Mouse (Mus musculus) midbrain, embryonic 14.5 days (tissue): ENCODE results near the gene Pde10a. TPM values are rescaled to one million over a fixed set of nuclear protein-coding genes. Genes with fewer than 3 reads are reported as not detected.

Source experiments
- ATAC-seq: fragments of 200-750 bp; cut with Nextera tagmentation; 2 replicates; pipeline ENCODE4 v1.8.0; 2017; ENCODE audit warnings: moderate number of reproducible peaks, moderate library complexity; ENCODE audit not compliant: low FRiP score, low TSS enrichment
- DNase-seq: peaks from one replicate; pipeline ENCODE4 v3.0.0-alpha.2; 2015
- H3K27ac ChIP-seq: fragments of 300-500 bp; sonication (generic); replicated peaks from 2 replicates; pipeline ENCODE4 v1.5.1; 2014; ENCODE audit warnings: mild to moderate bottlenecking, low read depth, low read length, moderate library complexity
- H3K27me3 ChIP-seq: fragments of 300-500 bp; sonication (generic); 2 replicates; pipeline ENCODE4 v1.6.1; 2014; ENCODE audit warnings: low read length, control low read depth, mixed read lengths; ENCODE audit not compliant: control insufficient read depth, insufficient read depth
- H3K36me3 ChIP-seq: fragments of 300-500 bp; sonication (generic); 2 replicates; pipeline ENCODE4 v1.6.1; 2014; ENCODE audit warnings: low read length, control low read depth; ENCODE audit not compliant: control insufficient read depth, insufficient read depth
- H3K4me1 ChIP-seq: fragments of 300-500 bp; sonication (generic); 2 replicates; pipeline ENCODE4 v1.6.1; 2014; ENCODE audit warnings: mild to moderate bottlenecking, antibody characterized with exemption, low read length, control low read depth; ENCODE audit not compliant: control insufficient read depth, insufficient read depth
- H3K4me2 ChIP-seq: fragments of 300-500 bp; sonication (generic); 2 replicates; pipeline ENCODE4 v1.6.1; 2014; ENCODE audit warnings: mild to moderate bottlenecking, low read length, moderate library complexity
- H3K4me3 ChIP-seq: fragments of 300-500 bp; sonication (generic); replicated peaks from 2 replicates; pipeline ENCODE4 v1.5.1; 2014; ENCODE audit warnings: low read depth, low read length
- H3K9ac ChIP-seq: fragments of 300-500 bp; sonication (generic); replicated peaks from 2 replicates; pipeline ENCODE4 v1.6.1; 2014; ENCODE audit warnings: mild to moderate bottlenecking, low read length, moderate library complexity
- H3K9me3 ChIP-seq: fragments of 300-500 bp; sonication (generic); 2 replicates; pipeline ENCODE4 v1.6.1; 2016; ENCODE audit warnings: low read length, control low read depth, mixed read lengths; ENCODE audit not compliant: control insufficient read depth
- WGBS: fragments of 180-500 bp; shearing (Covaris S2); extraction: QIAGEN DNeasy Blood & Tissue Kit; methylation state at CpG from one replicate; pipeline ENCODE4 v1.1.7; 2014; 5-methylcytosine and 5-hydroxymethylcytosine counted together
- polyA plus RNA-seq: library from polyadenylated mRNA; unstranded; fragments of >200 nt; fragmentation: Nextera tagmentation; extraction: Ambion mirVana; gene quantifications from 2 replicates; pipeline ENCODE4 v1.2.1, GENCODE M21; 2014

Pde10a gene
- polyA plus RNA-seq, 1 experiment from 2014 or later, result 14.1 TPM

- Histone ChIP-seq H3K27ac (no peak overlapping the region), H3K4me2 (no peak overlapping the region), H3K36me3 (no peaks in the 10 kb centered on the region), H3K4me1 (peaks cover 6% of the 10 kb centered on the region; the same call in 1 of the 2 replicates), H3K27me3 (no peaks in the 10 kb centered on the region), H3K9ac (no peak overlapping the region), H3K9me3 (no peaks in the 10 kb centered on the region), H3K4me3 (no peak overlapping the region)
- ATAC-seq, result no peak
- DNase-seq, result no peak
- 79% methylated on average over 4 of the region's 4 CpGs for WGBS
Observed at GRCm38 (mm10) chr17:8637181-8637580, 112.0 kb downstream of the Pde10a start.

GRCm38 (mm10) chr17:8639703-8640380 lies 114.7 kb downstream of the Pde10a start:
- Histone ChIP-seq H3K9me3 (no peaks in the 10 kb centered on the region), H3K4me3 (no peak overlapping the region)

GRCm38 (mm10) chr17:8640741-8641480 lies 115.7 kb downstream of the Pde10a start:
- Histone ChIP-seq H3K9me3 (no peaks in the 10 kb centered on the region), H3K36me3 (no peaks in the 10 kb centered on the region), H3K4me2 (no peak overlapping the region), H3K27ac (no peak overlapping the region), H3K27me3 (no peaks in the 10 kb centered on the region), H3K4me1 (no peaks in the 10 kb centered on the region), H3K9ac (no peak overlapping the region), H3K4me3 (no peak overlapping the region)
- WGBS, result 90% methylated on average over 16 of the region's 16 CpGs
- DNase-seq (no peak), ATAC-seq (no peak)

More at GRCm38 (mm10) chr17:8639703-8640380, 114.7 kb downstream of the Pde10a start:
- ATAC-seq, result no peak
- H3K4me2 ChIP-seq, result no peak overlapping the region
- no peak overlapping the region for H3K9ac ChIP-seq
- H3K36me3 ChIP-seq, result no peaks in the 10 kb centered on the region
- WGBS, result 83% methylated on average over 12 of the region's 12 CpGs
- DNase-seq, result no peak
- H3K27me3 ChIP-seq, result no peaks in the 10 kb centered on the region
- no peak overlapping the region for H3K27ac ChIP-seq
- H3K4me1 ChIP-seq, result no peaks in the 10 kb centered on the region

GRCm38 (mm10) chr17:8641491-8641890 lies 116.3 kb downstream of the Pde10a start:
- DNase-seq, result no peak
- no peaks in the 10 kb centered on the region for H3K36me3 ChIP-seq
- H3K27ac ChIP-seq, result no peak overlapping the region
- ATAC-seq, result no peak
- H3K4me2 ChIP-seq, result no peak overlapping the region
- H3K9me3 ChIP-seq, result no peaks in the 10 kb centered on the region
- 69% methylated on average over 3 of the region's 3 CpGs for WGBS
- no peak overlapping the region for H3K9ac ChIP-seq
- H3K27me3 ChIP-seq, result no peaks in the 10 kb centered on the region
- no peak overlapping the region for H3K4me3 ChIP-seq
- H3K4me1 ChIP-seq, result no peaks in the 10 kb centered on the region

- H3K36me3 ChIP-seq, result no peaks in the 10 kb centered on the region
- 57% methylated on average over 3 of the region's 3 CpGs for WGBS
- H3K27me3 ChIP-seq, result no peaks in the 10 kb centered on the region
- DNase-seq (no peak), ATAC-seq (no peak)
- H3K27ac ChIP-seq, result no peak overlapping the region
- H3K9me3 ChIP-seq, result no peaks in the 10 kb centered on the region
- H3K4me3 ChIP-seq, result no peak overlapping the region
- no peak overlapping the region for H3K9ac ChIP-seq
- H3K4me2 ChIP-seq, result no peak overlapping the region
- peaks cover 8% of the 10 kb centered on the region for H3K4me1 ChIP-seq
Observed at GRCm38 (mm10) chr17:8642356-8642755, 117.2 kb downstream of the Pde10a start.

GRCm38 (mm10) chr17:8647372-8647871 lies 122.2 kb downstream of the Pde10a start:
- WGBS, result 8% methylated on average over 8 of the region's 8 CpGs
- no peaks in the 10 kb centered on the region for H3K9me3 ChIP-seq
- H3K4me1 ChIP-seq, result peaks cover 14% of the 10 kb centered on the region
- H3K9ac ChIP-seq, result peak overlapping the region; percentile 14; the same call in 1 of the 2 replicates
- H3K4me3 ChIP-seq, result no peak overlapping the region
- H3K4me2 ChIP-seq, result 0 out of 2 replicates have a peak overlapping the region, but pooled peaks have one; percentile 7
- peak; percentile 72 for DNase-seq
- peak; percentile 48; the same call in 1 of the 2 replicates for ATAC-seq
- no peaks in the 10 kb centered on the region for H3K27me3 ChIP-seq
- H3K27ac ChIP-seq, result peak overlapping the region; percentile 82
- no peaks in the 10 kb centered on the region for H3K36me3 ChIP-seq

- no peaks in the 10 kb centered on the region for H3K9me3 ChIP-seq
- no peak overlapping the region for H3K4me2 ChIP-seq
- no peaks in the 10 kb centered on the region for H3K36me3 ChIP-seq
- peaks cover 14% of the 10 kb centered on the region for H3K4me1 ChIP-seq
- no peak overlapping the region for H3K27ac ChIP-seq
- H3K9ac ChIP-seq, result no peak overlapping the region
- ATAC-seq, result no peak
- 75% methylated on average over 3 of the region's 3 CpGs for WGBS
- no peaks in the 10 kb centered on the region for H3K27me3 ChIP-seq
- no peak overlapping the region for H3K4me3 ChIP-seq
- DNase-seq, result no peak
Observed at GRCm38 (mm10) chr17:8648310-8648709, 123.1 kb downstream of the Pde10a start.

- DNase-seq, result no peak
- ATAC-seq, result no peak
- WGBS, result 90% methylated on average over 3 of the region's 3 CpGs
Observed at GRCm38 (mm10) chr17:8652681-8653262, 127.6 kb downstream of the Pde10a start.

More at GRCm38 (mm10) chr17:8652681-8653262, 127.6 kb downstream of the Pde10a start:
- Histone ChIP-seq H3K27ac (no peak overlapping the region), H3K4me2 (no peak overlapping the region), H3K9me3 (no peaks in the 10 kb centered on the region), H3K4me1 (peaks cover 1% of the 10 kb centered on the region), H3K9ac (no peak overlapping the region), H3K27me3 (no peaks in the 10 kb centered on the region), H3K36me3 (no peaks in the 10 kb centered on the region), H3K4me3 (no peak overlapping the region)
